10 mouse cellular contexts compared by ENCODE assay signal in genomic region chr16:76687735-76688447, GRCm38 (mm10).
A peak's percentile ranks its signal among the peaks of the same experiment; 100 is the strongest.
DNase-seq lines count a peak whose midpoint lies in the region; ATAC-seq and TF ChIP-seq lines count a peak whose summit lies in the region.
"Had no signal": no experiment of that assay in that cellular context is flagged by ENCODE, and none has a peak within 500 bp of the region (broad histone marks: within the 10 kb centered on the region; RNA-seq: fewer than 3 reads in every experiment).

No protein-coding gene starts in this region.

- H3K9ac ChIP-seq in forebrain, embryonic 13.5 days: no peak overlapping the region
- no peak overlapping the region for H3K9ac ChIP-seq in lung, postnatal 0 days (replicated peaks; ENCODE audit: low read depth)

- peak; percentile 96 for TF ChIP-seq EP300 in lung, postnatal 0 days (IDR thresholded peaks at IDR 0.05)

- H3K9me3 ChIP-seq in forebrain, embryonic 13.5 days (replicated peaks): no peaks in the 10 kb centered on the region
- H3K9me3 ChIP-seq in forebrain, embryonic 10.5 days: no peaks in the 10 kb centered on the region
- H3K9me3 ChIP-seq in lung, postnatal 0 days (ENCODE audit: low read length): no peaks in the 10 kb centered on the region

- TF ChIP-seq CTCF in lung, postnatal 0 days (IDR thresholded peaks at IDR 0.05): no peak

- no peak for DNase-seq in forebrain, embryonic 10.5 days (ENCODE audit: extremely low spot score, low spot score)
- DNase-seq in lung, postnatal 0 days (ENCODE audit: low spot score): peak; percentile 86
- DNase-seq in lung, adult 18-20 months: no peak
- DNase-seq in layer of hippocampus, adult 9-11 months: peak; percentile 72
- DNase-seq in skeletal muscle tissue, adult 2 months (ENCODE audit: low read depth, low spot score): peak; percentile 25
- DNase-seq in embryo, embryonic 10 days (ENCODE audit: low spot score): no peak
- no peak for DNase-seq in spleen, adult 12 weeks (ENCODE audit: low spot score)
- DNase-seq: kidney, postnatal 10 days had no signal

- H3K27me3 ChIP-seq in forebrain, embryonic 13.5 days: no peaks in the 10 kb centered on the region
- H3K27me3 ChIP-seq in forebrain, embryonic 10.5 days (ENCODE audit: poor library complexity, severe bottlenecking): no peaks in the 10 kb centered on the region
- H3K27me3 ChIP-seq in lung, postnatal 0 days (replicated peaks; ENCODE audit: insufficient read depth, low read length): no peaks in the 10 kb centered on the region

- H3K36me3 ChIP-seq in forebrain, embryonic 13.5 days (ENCODE audit: poor library complexity, severe bottlenecking): no peaks in the 10 kb centered on the region
- H3K36me3 ChIP-seq in forebrain, embryonic 10.5 days (replicated peaks): no peaks in the 10 kb centered on the region
- no peaks in the 10 kb centered on the region for H3K36me3 ChIP-seq in lung, postnatal 0 days (ENCODE audit: insufficient read depth, low read length)

- ATAC-seq in forebrain, embryonic 13.5 days: peak; percentile 65; the same call in 1 of the 2 replicates
- ATAC-seq in lung, postnatal 0 days: peak; percentile 95
- ATAC-seq: hindbrain, embryonic 16.5 days had no signal

- no peak overlapping the region for H3K27ac ChIP-seq in forebrain, embryonic 13.5 days
- no peak overlapping the region for H3K27ac ChIP-seq in forebrain, embryonic 10.5 days
- H3K27ac ChIP-seq in lung, postnatal 0 days (ENCODE audit: low read length): no peak overlapping the region

- whole genome bisulfite sequencing in forebrain, embryonic 13.5 days: 89% methylated on average over 18 of the region's 18 CpGs
- 95% methylated on average over 18 of the region's 18 CpGs for WGBS in forebrain, embryonic 10.5 days
- WGBS in lung, postnatal 0 days: 77% methylated on average over 18 of the region's 18 CpGs

- no peaks in the 10 kb centered on the region for H3K4me1 ChIP-seq in forebrain, embryonic 13.5 days
- peaks cover 5% of the 10 kb centered on the region; the same call in 1 of the 2 replicates for H3K4me1 ChIP-seq in forebrain, embryonic 10.5 days
- H3K4me1 ChIP-seq in lung, postnatal 0 days (ENCODE audit: insufficient read depth, low read depth, low read length): no peaks in the 10 kb centered on the region

- no peak overlapping the region for H3K4me2 ChIP-seq in forebrain, embryonic 13.5 days
- H3K4me2 ChIP-seq in lung, postnatal 0 days (replicated peaks; ENCODE audit: low read depth, low read length): no peak overlapping the region

- H3K4me3 ChIP-seq in forebrain, embryonic 13.5 days: no peak overlapping the region
- H3K4me3 ChIP-seq in forebrain, embryonic 10.5 days: no peak overlapping the region
- H3K4me3 ChIP-seq in lung, postnatal 0 days (ENCODE audit: low read depth, low read length): no peak overlapping the region

Comparison
In these comparisons a context has a peak if more than half of its experiments do, and no peak if none do; other contexts are left out.
1. DNase-seq: peak in lung, postnatal 0 days (single experiment), layer of hippocampus, adult 9-11 months (single experiment) and skeletal muscle tissue, adult 2 months (single experiment); none in forebrain, embryonic 10.5 days (single experiment), lung, adult 18-20 months (0 of 2), embryo, embryonic 10 days (single experiment) and spleen, adult 12 weeks (single experiment).